Mouse (Mus musculus) testis, adult 10 weeks (tissue): Measurements from ENCODE around the gene Slc5a12. TPM values are rescaled to one million over a fixed set of nuclear protein-coding genes. Genes with fewer than 3 reads are reported as not detected.

Experiments
- polyA plus RNA-seq: library from polyadenylated mRNA; stranded (reverse); fragments of 350-450 nt; fragmentation: Illumina TruSeq; extraction: RNeasy Lipid Tissue Mini Kit (QIAGEN cat#74804); gene quantifications from one replicate; pipeline ENCODE4 v1.2.3, GENCODE M21; 2014; ENCODE audit warnings: low read depth, low replicate concordance

The Slc5a12 gene
- polyA plus RNA-seq: 0.06 TPM

GRCm38 (mm10) chr2:110596932-110597331 is at the start of gene Slc5a12:
TSS of gene Slc5a12 (plus strand) at chr2:110597298.

Other genes with a start within 250 kb of the Slc5a12 start
- gene Fibin, start 234.1 kb upstream of the Slc5a12 start, polyA plus RNA-seq: 3.4 TPM
- 0.98 TPM for gene Muc15, start 124.0 kb downstream of the Slc5a12 start, polyA plus RNA-seq